Mouse (Mus musculus) frontal cortex, adult 2 months (tissue): ENCODE results near the gene Arhgap18. TPM values are rescaled to one million over a fixed set of nuclear protein-coding genes. Genes with fewer than 3 reads are reported as not detected.
A peak's percentile ranks its signal among the peaks of the same experiment; 100 is the strongest.
"Not testable (repeated sequence)": the region's sequence is repeated elsewhere in the genome, so short reads cannot be mapped to it uniquely, and the experiment has no call there.

Experiments
- DNase-seq, 2 experiments: peaks; one replicate each; pipeline ENCODE4 v3.0.0; 2022; ENCODE audit warnings: low spot score in 1 of 2; ENCODE audit errors: extremely low spot score in 1 of 2
- polyA plus RNA-seq: library from polyadenylated mRNA; depleted of rRNA; stranded (reverse); fragments of >200 nt; gene quantifications from 2 replicates; pipeline ENCODE4 v1.2.3, GENCODE M21; 2012

Arhgap18 gene
- polyA plus RNA-seq, 1 experiment, result 5.7 TPM

DNA sequence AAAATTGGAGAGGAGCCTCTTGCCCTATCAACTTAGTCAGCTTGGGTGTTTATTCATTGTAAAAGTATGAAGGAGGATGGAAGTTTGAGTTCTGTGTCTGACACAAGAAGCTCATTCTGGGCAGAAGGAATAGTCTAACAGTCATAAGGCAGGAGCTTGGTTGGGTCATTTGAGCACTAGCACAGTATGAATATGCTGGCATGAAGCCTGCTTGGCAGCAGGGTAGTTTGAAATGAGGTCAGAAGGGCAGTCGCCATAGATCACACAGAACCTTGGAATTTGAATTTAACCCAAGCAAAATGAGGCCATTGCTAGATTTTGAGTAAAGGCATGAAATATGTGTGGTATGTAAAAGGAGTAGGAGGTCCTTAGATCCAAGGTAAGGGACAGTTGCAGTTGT lies 139.9 kb downstream of the Arhgap18 start:
- no peak for DNase-seq

DNA sequence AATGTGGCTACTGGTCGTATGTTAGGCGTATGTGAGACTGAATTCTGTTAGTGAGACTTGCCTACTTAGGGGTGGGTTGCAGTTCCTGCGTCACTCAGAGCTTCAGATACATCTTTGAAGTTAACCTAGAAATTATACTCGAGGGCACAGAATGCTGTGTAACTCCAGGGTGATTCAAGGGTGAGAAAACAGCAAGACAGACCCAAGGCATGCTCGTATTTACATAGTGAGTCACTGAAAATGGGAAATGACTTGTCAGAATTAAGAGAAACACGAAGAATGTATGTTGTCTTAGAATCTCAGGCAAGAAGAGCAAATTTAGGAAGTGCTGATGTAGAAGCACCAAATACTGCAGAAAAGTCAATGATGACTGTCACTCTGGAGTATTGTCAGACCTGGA lies 142.5 kb downstream of the Arhgap18 start:
- DNase-seq, result no peak

DNA sequence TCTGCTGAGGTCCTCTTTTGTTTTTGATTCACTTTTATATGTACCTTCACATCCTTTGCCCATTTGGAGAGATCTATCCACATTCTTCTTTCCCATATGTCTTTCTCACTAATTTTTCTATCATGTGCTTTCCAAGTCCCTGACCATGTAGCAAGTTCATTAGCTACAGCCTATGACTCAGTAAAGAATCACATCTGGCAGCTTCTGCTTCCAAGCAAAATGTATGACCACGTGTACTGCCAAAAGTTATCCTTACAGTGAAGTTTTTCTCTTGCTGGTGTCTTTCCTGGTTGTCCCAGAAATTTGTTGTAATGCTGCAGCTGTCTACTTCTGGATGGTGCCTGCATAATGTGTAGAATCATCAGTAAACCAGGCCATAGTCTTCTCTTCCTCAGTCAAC lies 147.2 kb downstream of the Arhgap18 start:
- DNase-seq, result no peak

DNA sequence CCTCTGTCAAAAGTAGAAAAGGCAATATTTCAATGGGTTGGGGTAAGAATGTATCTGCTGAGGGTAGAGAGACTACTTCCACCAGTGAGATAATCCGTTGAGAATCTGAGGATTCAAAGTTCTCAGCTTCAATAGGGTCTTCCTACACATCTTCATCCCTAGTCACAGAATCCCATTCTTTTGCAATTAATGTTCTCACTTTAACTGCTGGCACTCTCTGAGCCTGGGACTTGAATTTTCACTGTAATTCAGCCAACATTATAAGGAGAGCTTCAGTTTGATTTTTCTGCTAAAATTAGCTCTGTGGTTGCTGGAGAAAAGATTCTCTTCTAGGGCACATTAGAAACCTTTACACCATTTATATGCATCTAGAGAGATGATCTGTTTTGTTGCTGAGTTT lies 150.6 kb downstream of the Arhgap18 start:
- peak in 1 of 2 experiments; percentile 37 for DNase-seq

DNA sequence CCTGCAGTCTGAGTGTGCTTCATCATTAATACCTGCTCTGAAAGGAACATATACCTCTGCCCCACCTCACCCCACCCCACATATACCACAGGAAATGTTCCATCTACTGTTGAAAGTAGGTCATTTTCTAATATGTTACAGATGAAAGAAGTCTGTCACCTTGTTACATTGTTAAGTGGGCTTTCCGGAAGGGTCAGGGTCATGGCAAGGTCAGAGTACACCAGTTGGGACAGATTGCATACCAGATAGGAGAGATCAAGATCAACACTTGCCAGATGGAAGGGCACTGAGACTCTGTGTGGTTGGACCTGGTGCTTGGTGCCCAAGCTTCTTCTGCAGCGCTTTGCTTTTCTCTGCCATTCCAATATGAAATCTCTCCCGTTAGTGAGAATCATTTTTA lies 158.0 kb downstream of the Arhgap18 start:
- no peak for DNase-seq

DNA sequence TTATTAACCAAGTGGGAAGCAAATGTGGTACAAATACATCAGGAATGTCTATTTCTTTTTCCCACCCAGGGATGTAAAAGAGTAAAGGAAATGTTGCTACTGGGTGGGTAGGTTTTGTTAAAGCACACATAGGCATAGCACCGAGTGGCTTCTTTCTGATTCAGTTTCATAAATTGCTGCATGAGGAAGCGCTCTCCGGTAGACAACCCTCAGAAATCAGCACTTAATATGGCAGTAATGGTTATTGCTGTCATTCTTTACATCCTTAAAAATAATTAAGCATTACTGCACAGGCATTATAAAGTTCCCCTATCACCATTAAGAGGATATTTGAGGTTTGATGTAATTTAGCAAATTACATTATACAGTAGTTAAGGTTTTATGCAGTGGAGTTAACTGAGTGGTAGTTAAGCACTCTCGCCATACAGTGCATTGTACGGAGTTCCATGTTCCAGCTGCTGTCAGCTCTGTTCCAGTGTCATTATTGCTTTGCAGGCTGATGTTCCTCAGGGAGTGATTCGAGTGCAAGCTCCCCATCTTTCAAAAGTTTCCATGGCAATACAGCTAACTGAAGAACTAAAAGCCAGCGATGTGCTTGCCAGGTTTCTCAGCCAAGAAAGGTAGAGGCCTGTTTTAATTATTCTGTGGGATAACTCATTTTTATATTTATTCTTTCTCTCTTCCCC lies 159.0 kb downstream of the Arhgap18 start:
- no peak for DNase-seq

DNA sequence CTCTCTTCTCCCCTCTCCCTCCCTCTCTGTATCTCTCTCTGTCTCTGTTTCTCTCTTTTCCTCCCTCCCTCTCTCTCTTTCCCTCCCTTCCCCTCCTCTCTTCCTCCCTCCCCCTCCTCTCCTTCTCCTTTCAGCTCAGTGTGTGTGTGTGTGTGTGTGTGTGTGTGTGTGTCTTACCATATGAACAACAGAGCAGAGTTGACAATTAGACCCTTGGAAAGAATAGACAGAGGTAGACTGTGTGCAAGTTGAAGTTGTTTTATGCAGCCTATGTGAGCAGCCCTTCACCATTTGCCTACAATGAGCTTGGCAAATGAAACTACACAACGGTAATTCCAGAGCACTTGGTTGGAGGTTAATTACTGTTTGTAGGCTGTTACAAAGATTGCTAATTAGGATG lies 159.6 kb downstream of the Arhgap18 start:
- DNase-seq, result no peak

DNA sequence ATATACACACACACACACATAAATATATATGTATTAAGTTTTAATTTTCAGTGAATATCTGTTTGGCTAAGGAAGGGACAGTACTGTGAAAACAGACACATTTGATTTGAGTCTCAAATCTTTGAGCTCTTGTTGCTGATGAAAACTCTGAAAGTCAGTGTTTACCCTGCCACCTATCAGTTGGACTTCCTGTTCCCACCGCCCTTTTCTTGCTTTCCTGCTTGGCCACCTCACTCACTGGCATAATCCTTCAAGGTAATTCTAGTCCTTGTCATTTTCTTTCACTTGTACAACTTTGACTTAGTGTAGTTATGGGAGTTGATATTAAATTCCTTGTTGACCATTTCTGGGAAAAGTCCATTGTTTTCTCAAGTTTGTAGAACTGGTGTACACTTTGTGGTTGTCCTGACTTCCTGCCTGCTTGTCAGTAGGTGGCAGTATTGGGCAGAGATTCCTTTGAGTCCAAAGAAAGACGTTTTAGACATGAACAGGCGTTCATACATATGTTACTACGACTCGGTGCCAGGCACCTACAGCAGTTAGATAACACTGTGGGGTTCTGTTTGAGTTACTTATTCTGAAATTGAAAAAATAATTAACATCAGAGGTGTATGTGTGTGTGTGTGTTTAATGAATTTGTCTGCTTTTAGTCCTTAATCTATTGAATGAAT lies 166.2 kb downstream of the Arhgap18 start:
- DNase-seq, result peak; percentile 17 to 86

DNA sequence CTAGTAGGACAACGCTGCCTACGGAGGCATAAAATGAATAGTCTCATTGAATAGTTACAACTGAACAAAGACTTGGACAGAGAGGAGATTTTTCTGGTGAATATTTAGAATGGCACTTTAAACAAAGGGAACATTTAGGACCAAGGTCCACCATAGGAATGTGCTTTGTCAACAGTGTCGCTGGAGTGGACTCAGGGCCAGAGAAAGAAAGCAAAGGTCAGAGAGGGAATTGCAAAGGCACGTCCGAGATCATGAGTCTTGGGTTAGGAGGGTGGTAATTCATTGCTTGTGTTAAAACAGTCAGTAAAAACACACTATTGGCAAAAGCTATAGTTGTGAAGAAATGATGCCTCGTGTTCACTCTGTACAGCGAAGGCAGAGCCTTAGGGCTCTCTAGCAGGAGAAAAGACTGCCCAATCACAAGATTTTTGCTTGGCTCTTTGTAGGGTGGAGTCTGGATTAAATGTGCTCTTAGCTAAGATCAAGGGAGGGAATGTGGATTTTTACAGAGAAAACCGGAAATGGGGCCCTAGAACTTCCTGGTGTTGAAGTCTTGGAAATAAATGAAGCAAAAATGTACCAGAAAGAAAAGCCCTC lies 167.3 kb downstream of the Arhgap18 start:
- no peak for DNase-seq

DNA sequence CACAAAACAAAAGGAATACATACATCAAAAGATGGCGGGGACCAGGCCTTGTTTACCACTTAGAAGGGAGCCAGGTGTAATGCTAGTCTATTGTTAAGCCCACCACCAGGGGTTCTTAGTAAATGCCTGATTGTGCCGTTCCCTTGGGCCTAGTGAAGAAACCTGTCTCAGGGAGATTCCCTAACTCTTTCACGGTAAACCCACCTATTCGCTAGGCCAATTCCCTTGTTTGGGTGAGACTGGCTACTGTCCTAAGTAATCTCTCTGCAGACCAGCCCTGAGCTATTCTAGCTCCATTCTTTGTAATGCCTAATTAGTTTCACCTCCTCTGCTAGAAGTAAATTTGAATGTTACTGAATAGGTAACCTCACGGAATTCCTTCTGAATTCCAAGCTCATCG lies 182.8 kb downstream of the Arhgap18 start:
- DNase-seq, result not testable (repeated sequence)

DNA sequence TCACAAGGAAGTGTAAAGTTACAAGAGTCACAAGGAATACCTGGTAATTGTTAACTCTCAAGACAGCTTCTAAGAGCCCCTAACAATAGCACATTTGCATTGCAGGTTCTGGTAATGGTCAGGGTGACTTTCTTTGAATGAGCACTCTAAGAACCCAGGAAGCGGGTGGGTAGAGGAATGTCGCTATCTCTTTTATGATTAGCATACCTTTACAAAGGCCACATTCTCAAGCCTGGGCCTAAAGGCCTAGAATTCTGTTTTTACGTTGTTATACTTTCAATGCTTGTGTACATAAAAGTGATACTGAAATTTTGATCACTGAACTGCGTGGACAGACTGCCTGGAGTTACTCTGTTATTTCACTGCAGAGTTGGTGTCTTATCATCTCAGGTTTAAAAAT lies 185.2 kb downstream of the Arhgap18 start:
- DNase-seq, result not testable (repeated sequence)

DNA sequence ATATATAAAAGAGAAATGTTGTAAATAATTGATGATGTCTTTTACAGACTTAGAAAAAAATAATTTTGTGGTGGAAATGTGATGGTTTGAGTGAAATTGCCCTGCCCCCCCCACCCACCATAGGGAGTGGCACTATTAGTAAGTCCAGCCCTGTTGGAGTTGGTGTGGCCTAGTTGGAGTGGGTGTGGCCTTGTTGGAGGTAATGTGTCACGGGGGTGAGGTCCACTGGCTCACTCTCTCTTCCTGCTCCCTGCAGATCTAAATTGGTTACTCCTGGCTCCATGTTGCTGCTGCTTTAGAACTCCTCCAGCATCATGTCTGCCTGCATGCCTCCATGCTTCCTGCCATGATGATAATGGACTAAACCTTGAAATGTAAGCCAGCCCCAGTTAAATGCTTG lies 186.3 kb downstream of the Arhgap18 start:
- no peak for DNase-seq

DNA sequence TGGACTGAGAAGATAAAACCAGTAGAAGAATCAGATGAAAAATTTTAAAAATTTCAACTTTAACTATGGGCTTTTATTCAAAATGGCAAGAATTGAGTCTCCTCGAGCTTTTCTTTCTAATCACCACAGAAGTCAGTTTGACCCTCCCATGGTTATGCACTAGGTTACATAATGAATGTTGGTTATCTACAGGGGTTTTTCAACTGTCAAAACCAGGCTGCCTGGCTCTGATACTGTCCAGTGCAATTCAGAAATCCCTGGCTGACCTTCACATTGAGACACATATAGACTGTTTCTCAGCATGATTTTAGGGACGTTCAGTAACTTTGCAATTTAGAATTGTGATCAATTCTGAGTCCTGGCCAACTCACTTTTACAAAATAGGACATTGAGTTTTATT lies 195.1 kb downstream of the Arhgap18 start:
- DNase-seq, result no peak

DNA sequence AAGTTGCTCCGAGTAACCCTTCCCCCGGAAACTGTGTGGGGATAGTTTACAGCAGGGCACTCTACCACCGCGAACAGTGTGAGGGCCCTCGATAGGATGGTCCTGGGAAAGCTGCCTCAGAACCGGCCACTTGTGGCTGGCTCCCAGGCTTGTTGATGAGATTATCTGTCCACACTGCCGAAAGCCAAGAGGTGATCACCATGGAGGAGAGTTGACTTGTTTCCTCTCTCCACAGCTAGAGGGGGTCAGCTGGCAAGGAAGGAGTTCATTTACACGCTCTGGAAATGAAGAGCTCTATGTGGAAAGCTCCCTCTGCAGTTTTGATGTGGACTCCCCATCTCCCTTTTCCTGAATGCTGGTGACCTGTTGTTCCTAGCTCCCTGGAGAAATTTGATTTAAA lies 196.4 kb downstream of the Arhgap18 start:
- DNase-seq, result peak in 1 of 2 experiments; percentile 2

DNA sequence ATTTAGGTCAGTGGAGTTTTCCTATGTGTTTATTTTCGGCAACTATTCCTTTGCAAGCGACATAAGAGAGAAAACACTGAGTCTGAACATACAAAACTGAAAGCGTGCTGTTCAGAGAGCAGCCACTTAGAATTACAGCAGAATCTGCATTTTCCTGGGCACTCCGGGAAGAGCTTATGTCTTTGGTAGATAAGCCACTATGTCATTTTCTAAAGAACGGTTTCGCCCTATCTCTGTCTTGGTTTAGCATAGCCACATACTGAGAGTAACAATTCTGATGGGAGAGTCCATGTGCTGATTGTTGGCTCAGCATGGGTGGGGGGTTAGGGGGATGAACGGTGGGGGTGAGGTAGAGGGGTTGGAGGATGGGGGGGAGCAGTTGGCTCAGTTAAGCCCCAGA lies 197.2 kb downstream of the Arhgap18 start:
- DNase-seq, result no peak

DNA sequence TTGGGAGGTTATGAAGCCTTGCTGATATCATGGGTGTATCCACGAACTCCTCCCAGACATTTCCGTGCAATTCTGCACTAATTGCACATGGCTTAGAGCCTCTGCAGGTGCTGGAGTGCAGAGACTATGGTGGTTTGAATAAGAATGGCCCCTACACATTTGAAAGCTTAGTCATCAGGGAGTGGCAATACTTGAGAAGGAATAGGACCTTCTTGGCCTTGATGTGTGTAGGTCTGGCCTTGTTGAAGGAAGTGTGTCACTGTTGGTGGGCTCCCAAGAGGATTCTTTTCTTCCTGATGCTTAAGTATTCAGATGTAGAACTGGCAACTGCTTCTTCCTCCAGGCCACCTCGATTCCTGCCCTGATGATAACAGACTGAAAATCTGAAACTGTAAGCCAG lies 205.3 kb downstream of the Arhgap18 start:
- no peak for DNase-seq
